Mouse (Mus musculus) gastrocnemius, postnatal 36 days (tissue): ENCODE measurements around the gene Krt7. TPM values are rescaled to one million over a fixed set of nuclear protein-coding genes. Genes with fewer than 3 reads are reported as not detected.

Source experiments
- DNase-seq, 2 experiments: peaks; one replicate each; pipeline ENCODE4 v3.0.0; 2022
- intact Hi-C: fragments of 180-260 bp; cut with DNase I; formaldehyde crosslinking; loops from one replicate; pipeline ENCODE4 v1.15.1; 2025
- microRNA-seq, 2 experiments: library from miRNA; unstranded; fragments of <30 nt; microRNA quantifications; one replicate each; pipeline ENCODE4 v1.2.0; 2021
- total RNA-seq, 2 experiments: library from RNA; stranded (reverse); gene quantifications; 2 replicates each; pipeline ENCODE4 v1.2.3; 2021

Gene Krt7
- total RNA-seq, 2 experiments from 2014 or later, result 0.15 TPM; not detected in 1

GRCm38 (mm10) chr15:101436611-101437010 is 25.8 kb downstream of the Krt7 start:
- DNase-seq, result no peak
- intact Hi-C loops, result no loop called here

DNA sequence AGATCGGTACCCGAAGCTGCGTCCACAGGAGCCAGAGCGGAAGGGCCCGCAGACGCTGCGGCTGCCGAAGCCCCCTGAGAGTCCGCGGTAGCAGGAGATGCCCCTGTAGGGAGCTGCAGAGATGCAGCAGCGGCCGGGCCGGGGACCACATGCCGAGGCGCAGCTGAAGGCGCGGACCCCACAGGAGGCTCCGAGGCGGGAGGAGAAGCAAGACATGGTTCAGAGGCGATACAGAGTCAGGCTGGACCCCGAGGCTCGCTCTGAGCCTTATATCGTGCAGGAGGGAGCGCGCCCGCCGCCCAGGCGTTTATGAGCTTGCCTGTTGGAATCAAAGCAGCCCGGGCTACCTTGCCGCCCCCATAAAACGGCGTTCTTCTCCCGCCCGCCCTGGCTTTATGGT is 27.7 kb downstream of the Krt7 start, which contains the start of gene Krt87:
TSS of gene Krt87 (minus strand) at position 250 of the 400 bp plus-strand sequence.
- intact Hi-C loops, result no loop called here

GRCm38 (mm10) chr15:101440837-101441236 is 30.0 kb downstream of the Krt7 start:
- DNase-seq, result no peak
- intact Hi-C loops, result no loop called here

More for the DNA sequence above, 27.7 kb downstream of the Krt7 start, which contains the start of gene Krt87:
- DNase-seq, result no peak

DNA sequence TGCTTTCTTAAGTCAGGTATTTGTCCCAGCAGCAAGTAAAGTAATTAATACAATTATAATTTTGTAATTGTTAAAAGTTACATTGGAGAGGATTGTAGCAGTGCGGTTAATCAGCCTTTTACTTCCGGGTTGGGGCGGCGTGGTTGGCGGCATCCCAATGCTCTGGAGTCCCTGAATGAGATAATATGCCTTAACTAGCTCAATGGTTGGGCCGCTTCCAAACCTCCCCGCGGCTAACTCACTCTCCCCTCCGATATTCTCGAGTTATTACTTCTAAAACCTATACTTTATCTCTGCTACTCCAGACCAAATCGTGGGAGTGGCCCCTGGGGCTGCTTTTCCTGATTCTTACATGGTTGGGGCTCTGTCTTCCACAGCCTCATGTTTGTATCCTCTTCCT is 35.7 kb downstream of the Krt7 start:
- DNase-seq, result peak in 1 of 2 experiments; percentile 19
- intact Hi-C loops, result no loop called here

GRCm38 (mm10) chr15:101447444-101447843 is 36.6 kb downstream of the Krt7 start, which contains the start of gene Krt88:
Krt88 (plus strand) TSS chr15:101447744.
- intact Hi-C loops, result no loop called here
- DNase-seq, result no peak

GRCm38 (mm10) chr15:101453093-101453736 is 42.4 kb downstream of the Krt7 start:
- peak; percentile 72 to 74 for DNase-seq
- intact Hi-C loops, result loop anchor here (1.0 kb wide), 1 partner anchor 111 kb away; no protein-coding TSS in a partner anchor

DNA sequence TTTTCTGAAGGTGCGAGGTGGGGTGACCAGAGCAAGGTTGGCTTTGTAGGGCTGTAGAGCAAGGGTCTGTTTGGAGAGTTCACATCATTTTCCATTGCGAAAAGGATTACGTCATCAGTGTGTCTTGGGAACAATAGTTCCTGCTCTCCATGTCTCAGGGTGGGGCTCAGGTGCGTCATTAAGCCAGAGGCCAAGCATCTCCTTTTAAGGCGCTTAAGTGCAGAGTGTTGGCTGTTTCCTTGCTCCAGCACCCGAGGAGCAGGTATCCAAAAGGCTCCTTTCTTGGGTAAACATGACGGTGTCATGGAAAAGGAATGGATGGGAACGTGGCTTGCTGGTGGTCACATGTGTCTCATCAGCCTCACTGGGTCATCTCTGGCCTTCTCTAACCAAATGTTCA is 43.9 kb downstream of the Krt7 start:
- intact Hi-C loops, result no loop called here
- no peak for DNase-seq

DNA sequence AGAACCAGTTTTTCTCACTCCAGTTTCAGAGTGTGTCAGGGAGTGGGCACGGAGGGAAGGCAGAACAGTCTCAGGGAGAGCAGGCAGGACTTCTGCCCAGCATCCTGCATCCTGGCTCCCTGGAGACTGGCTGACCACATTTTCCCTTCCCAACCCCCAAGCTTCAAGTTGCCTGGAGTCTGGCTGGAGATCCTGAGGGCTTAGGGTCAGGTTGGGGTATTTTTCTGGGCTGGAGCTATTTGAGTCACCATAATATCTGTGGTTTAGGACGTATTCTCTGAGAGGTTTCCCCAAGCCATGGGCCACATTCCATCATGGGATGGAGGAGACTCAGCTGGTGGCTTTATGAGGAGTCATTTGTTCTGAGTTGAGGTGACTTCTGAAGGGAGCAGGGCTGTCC is 44.4 kb downstream of the Krt7 start:
- DNase-seq, result no peak
- intact Hi-C loops, result no loop called here

- intact Hi-C loops, result no loop called here
Observed at GRCm38 (mm10) chr15:101455891-101456290, 45.0 kb downstream of the Krt7 start.

GRCm38 (mm10) chr15:101458361-101458930 is 47.6 kb downstream of the Krt7 start:
- intact Hi-C loops, result no loop called here
- no peak for DNase-seq

More at GRCm38 (mm10) chr15:101455891-101456290, 45.0 kb downstream of the Krt7 start:
- no peak for DNase-seq

GRCm38 (mm10) chr15:101459283-101459682 is 48.4 kb downstream of the Krt7 start:
- intact Hi-C loops, result no loop called here
- no peak for DNase-seq

GRCm38 (mm10) chr15:101463651-101464050 is 52.8 kb downstream of the Krt7 start, which contains the start of gene Krt81:
Krt81 (minus strand) TSS chr15:101463751.
- DNase-seq, result no peak
- intact Hi-C loops, result no loop called here

GRCm38 (mm10) chr15:101469093-101469492 is 58.2 kb downstream of the Krt7 start:
- DNase-seq, result no peak
- intact Hi-C loops, result no loop called here

GRCm38 (mm10) chr15:101472952-101473528 is 62.2 kb downstream of the Krt7 start, which contains the start of gene Krt86:
Krt86 (plus strand) TSS chr15:101473478.
- intact Hi-C loops, result no loop called here
- no peak for DNase-seq

DNA sequence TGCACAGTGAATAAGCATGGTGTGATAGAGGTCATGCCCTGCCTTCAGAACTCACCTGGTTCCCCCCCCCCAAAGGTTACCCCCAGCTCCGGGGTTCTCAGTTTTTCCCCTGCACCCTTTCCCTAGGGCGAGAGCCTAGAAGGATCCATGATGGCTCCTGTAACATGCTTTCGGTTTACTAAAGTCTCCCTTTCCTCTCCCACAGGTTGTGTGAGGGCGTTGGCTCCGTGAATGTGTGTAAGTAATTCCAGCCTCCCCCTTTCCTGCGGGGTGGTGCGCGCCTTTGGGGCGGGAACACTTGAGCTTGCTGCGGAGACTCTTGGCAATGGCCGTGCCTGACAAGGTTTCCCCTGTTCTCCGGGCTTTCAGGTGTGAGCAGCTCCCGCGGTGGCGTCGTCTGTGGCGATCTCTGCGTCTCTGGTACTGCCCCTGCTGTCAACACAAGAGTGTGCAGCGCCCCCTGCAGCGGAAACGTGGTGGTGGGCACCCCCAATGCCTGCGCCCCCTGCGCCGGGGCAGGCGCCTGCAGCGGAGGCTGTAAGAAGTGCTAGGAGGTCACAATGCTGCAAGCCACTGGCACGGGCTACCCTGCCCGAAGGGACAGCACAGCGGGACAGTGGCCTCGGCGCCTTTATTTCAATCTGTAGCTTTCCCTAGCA is 68.3 kb downstream of the Krt7 start:
- intact Hi-C loops, result no loop called here
- DNase-seq, result no peak

DNA sequence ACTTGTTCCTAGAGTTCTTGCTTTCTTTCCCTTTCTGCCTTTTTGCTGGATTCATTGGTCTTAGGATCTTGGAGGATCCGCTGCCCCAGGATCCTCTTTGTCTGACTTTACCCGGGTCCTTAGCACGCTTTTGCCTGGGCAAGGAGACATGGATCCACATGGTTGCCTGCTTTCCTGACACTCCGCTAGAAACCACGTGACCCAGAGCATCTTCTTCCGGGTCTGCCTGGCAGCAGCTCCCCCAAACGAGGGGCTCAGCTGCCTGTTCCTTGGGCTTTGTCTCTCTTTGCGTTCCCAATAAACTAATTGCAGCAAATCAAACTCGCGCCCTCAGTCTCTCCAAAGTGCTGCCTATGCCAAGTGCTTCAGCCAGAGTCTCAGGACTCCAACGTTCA is 68.8 kb downstream of the Krt7 start:
- no peak for DNase-seq
- intact Hi-C loops, result no loop called here

Small RNAs within 50 kb of the gene (microRNA-seq; reads per million reads assigned to microRNA genes)
- gene Mir1941, result 1.4 to 2.2 reads per million in 2 experiments

Other genes starting within 250 kb of the Krt7 start
- gene Acvr1b, start 237.0 kb upstream of the Krt7 start, total RNA-seq, result 10 to 100 TPM; 32.4 to 36.5 TPM
- gene Grasp, start 186.9 kb upstream of the Krt7 start, total RNA-seq, result 1 to 10 TPM; 5.7 to 6.3 TPM
- gene Nr4a1, start 156.8 kb upstream of the Krt7 start, total RNA-seq, result 100 to 1,000 TPM; 152 to 202 TPM
- gene Atg101, start 126.8 kb upstream of the Krt7 start, total RNA-seq, result 10 to 100 TPM; 30.6 to 32.6 TPM
- gene 6030408B16Rik, start 117.8 kb upstream of the Krt7 start, total RNA-seq, result under 1 TPM; 0.23 to 0.44 TPM
- 1 to 10 TPM; 1.9 to 2.5 TPM for gene Krt80, start 40.9 kb upstream of the Krt7 start, total RNA-seq
- not detected for gene Krt87, start 27.8 kb downstream of the Krt7 start, total RNA-seq
- gene Krt88, start 36.7 kb downstream of the Krt7 start, total RNA-seq, result not detected
- gene Krt81, start 52.7 kb downstream of the Krt7 start, total RNA-seq, result not detected
- not detected for gene Krt86, start 62.4 kb downstream of the Krt7 start, total RNA-seq
- not detected for gene Krt83, start 80.5 kb downstream of the Krt7 start, total RNA-seq
- not detected for gene Gm49425, start 106.2 kb downstream of the Krt7 start, total RNA-seq
- not detected for gene Krt84, start 121.8 kb downstream of the Krt7 start, total RNA-seq
- not detected for gene Krt82, start 139.6 kb downstream of the Krt7 start, total RNA-seq
- gene Krt90, start 151.9 kb downstream of the Krt7 start, total RNA-seq, result not detected
- not detected for gene Krt75, start 162.9 kb downstream of the Krt7 start, total RNA-seq
- gene Gm5414, start 217.1 kb downstream of the Krt7 start, total RNA-seq, result not detected
- not detected for gene Gm5478, start 236.3 kb downstream of the Krt7 start, total RNA-seq